Comparison of ENCODE assay signal across 17 mouse cellular contexts in genomic region chr13:46237723-46238349, GRCm38 (mm10). TPM values are rescaled to one million over a fixed set of nuclear protein-coding genes. Genes with fewer than 3 reads are reported as not detected.
DNase-seq lines count a peak whose midpoint lies in the region; ATAC-seq lines count a peak whose summit lies in the region.
"Had no signal": no experiment of that assay in that cellular context is flagged by ENCODE, and none has a peak within 500 bp of the region (broad histone marks: within the 10 kb centered on the region; RNA-seq: fewer than 3 reads in every experiment).

No protein-coding gene starts in this region.

- peaks cover 15% of the 10 kb centered on the region for H3K4me1 ChIP-seq in midbrain, embryonic 14.5 days (ENCODE audit: control insufficient read depth, insufficient read depth, low read length)
- peaks cover 8% of the 10 kb centered on the region; the same call in 1 of the 2 replicates for H3K4me1 ChIP-seq in midbrain, embryonic 10.5 days
- H3K4me1 ChIP-seq: heart, embryonic 12.5 days had no signal

- H3K9ac ChIP-seq in midbrain, embryonic 14.5 days (replicated peaks; ENCODE audit: low read length): no peak overlapping the region
- H3K9ac ChIP-seq: heart, embryonic 12.5 days had no signal

- H3K27ac ChIP-seq in midbrain, embryonic 14.5 days (replicated peaks; ENCODE audit: low read depth, low read length): no peak overlapping the region
- H3K27ac ChIP-seq in midbrain, embryonic 10.5 days (replicated peaks): no peak overlapping the region

- no peak overlapping the region for H3K4me3 ChIP-seq in midbrain, embryonic 14.5 days (replicated peaks; ENCODE audit: low read depth, low read length)
- no peak overlapping the region for H3K4me3 ChIP-seq in midbrain, embryonic 10.5 days
- H3K4me3 ChIP-seq: heart, embryonic 12.5 days; myocyte had no signal

- H3K4me2 ChIP-seq in midbrain, embryonic 14.5 days (ENCODE audit: low read length): no peak overlapping the region
- H3K4me2 ChIP-seq: heart, embryonic 12.5 days; midbrain, embryonic 11.5 days had no signal

- no peaks in the 10 kb centered on the region for H3K27me3 ChIP-seq in midbrain, embryonic 14.5 days (ENCODE audit: control insufficient read depth, insufficient read depth, low read length)
- no peaks in the 10 kb centered on the region for H3K27me3 ChIP-seq in midbrain, embryonic 10.5 days (ENCODE audit: low read depth, poor library complexity, severe bottlenecking)
- H3K27me3 ChIP-seq: heart, embryonic 12.5 days had no signal

- 68% methylated on average over 7 of the region's 7 CpGs for WGBS in midbrain, embryonic 14.5 days
- 84% methylated on average over 7 of the region's 7 CpGs for WGBS in midbrain, embryonic 10.5 days

- no peaks in the 10 kb centered on the region for H3K9me3 ChIP-seq in midbrain, embryonic 14.5 days (ENCODE audit: control insufficient read depth, low read length)
- no peaks in the 10 kb centered on the region for H3K9me3 ChIP-seq in midbrain, embryonic 10.5 days (replicated peaks)
- H3K9me3 ChIP-seq: heart, embryonic 12.5 days had no signal

- ATAC-seq in midbrain, embryonic 14.5 days (ENCODE audit: low FRiP score, low TSS enrichment): no peak

- intact Hi-C loops in gastrocnemius, postnatal 14 days (cut with DNase I; ENCODE audit: low total_unique reads): no loop called here

- H3K36me3 ChIP-seq in midbrain, embryonic 14.5 days (ENCODE audit: control insufficient read depth, insufficient read depth, low read length): no peaks in the 10 kb centered on the region
- H3K36me3 ChIP-seq in midbrain, embryonic 10.5 days: no peaks in the 10 kb centered on the region
- H3K36me3 ChIP-seq: heart, embryonic 12.5 days had no signal

- DNase-seq in embryo, embryonic 10 days (ENCODE audit: low spot score): peak; percentile 42
- DNase-seq in embryo, embryonic 9.5 days (ENCODE audit: extremely low spot score): no peak
- peak; percentile 23 for DNase-seq in midbrain, embryonic 14.5 days
- no peak for DNase-seq in midbrain, embryonic 10.5 days (ENCODE audit: low spot score)
- peak; percentile 41 to 65 for DNase-seq in kidney, postnatal 36 days
- DNase-seq in left cerebral cortex, adult 8-10 months (ENCODE audit: low spot score in 2 of 2): no peak
- DNase-seq in gastrocnemius, postnatal 14 days: no peak
- DNase-seq in spleen, adult 12 weeks (ENCODE audit: low spot score): no peak
- DNase-seq: adrenal gland, postnatal 10 days; cerebellum, adult 9-11 months; gastrocnemius, postnatal 25 days; heart, postnatal 4 days; layer of hippocampus, postnatal 36 days had no signal

RNA-seq across cellular contexts. Expression of gene Stmnd1, which starts 35.7 kb away (rescaled TPM):
- polyA plus RNA-seq in midbrain, embryonic 14.5 days (2014; fragmentation: Nextera tagmentation; extraction: Ambion mirVana): not detected in 2 replicates
- polyA plus RNA-seq in midbrain, embryonic 10.5 days (2016; fragmentation: Nextera tagmentation; extraction: Ambion mirVana): not detected in 2 replicates
- total RNA-seq in left cerebral cortex, adult 8-10 months (2022): not detected
- total RNA-seq in gastrocnemius, postnatal 14 days (2021): under 1 TPM; 0.70 to 0.71 TPM
- total RNA-seq: layer of hippocampus, postnatal 36 days had no signal
- polyA plus RNA-seq: embryonic facial prominence, embryonic 11.5 days had no signal

Comparison
In these comparisons a context has a peak if more than half of its experiments do, and no peak if none do; other contexts are left out.
1. DNase-seq: peak in embryo, embryonic 10 days (single experiment), midbrain, embryonic 14.5 days (single experiment) and kidney, postnatal 36 days (2 of 2); none in embryo, embryonic 9.5 days (single experiment), midbrain, embryonic 10.5 days (single experiment), left cerebral cortex, adult 8-10 months (0 of 2), gastrocnemius, postnatal 14 days (single experiment) and spleen, adult 12 weeks (single experiment).